Mouse (Mus musculus): ENCODE data around the gene Fam173b.

DNA sequence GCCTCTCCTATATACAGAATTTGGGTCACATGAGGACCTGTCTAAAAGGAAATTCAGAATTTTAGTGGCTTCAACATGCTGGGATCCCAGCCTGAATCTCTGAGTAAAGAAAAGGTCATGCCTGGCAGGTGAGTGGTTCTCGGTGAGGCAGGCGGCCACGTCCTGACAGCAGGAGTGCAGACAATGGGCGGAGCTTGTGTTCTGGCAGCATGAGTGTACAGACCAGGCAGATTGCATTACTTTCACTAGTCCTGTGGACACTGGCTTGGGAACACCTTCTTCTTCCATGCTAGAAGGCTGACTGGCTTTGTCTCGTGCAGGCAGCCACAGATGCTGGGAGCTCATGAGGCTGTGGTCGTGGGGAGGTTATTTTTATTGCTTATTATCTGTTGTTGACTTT is 5.2 kb downstream of the Fam173b start:
- TF ChIP-seq CTCF (IDR thresholded peaks at IDR 0.05; ENCODE audit: low read depth) (no peak), EP300 (IDR thresholded peaks at IDR 0.05; ENCODE audit: low read depth) (no peak)
